Mouse (Mus musculus) layer of hippocampus, postnatal 25 days (tissue): ENCODE data around the gene Fcgr1. TPM values are rescaled to one million over a fixed set of nuclear protein-coding genes. Genes with fewer than 3 reads are reported as not detected.
"Not testable (repeated sequence)": the region's sequence is repeated elsewhere in the genome, so short reads cannot be mapped to it uniquely, and the experiment has no call there.

ENCODE experiments used
- DNase-seq, 2 experiments: peaks; one replicate each; pipeline ENCODE4 v3.0.0; 2022; ENCODE audit warnings: mixed read lengths in 2 of 2, low spot score in 1 of 2; ENCODE audit errors: extremely low spot score in 1 of 2
- total RNA-seq, 2 experiments: library from RNA; stranded (reverse); gene quantifications; 2 replicates each; pipeline ENCODE4 v1.2.3; 2021

Gene Fcgr1
- total RNA-seq = 1 to 10 TPM; 2.9 to 3.3 TPM

- DNase-seq = no peak
Measured at GRCm38 (mm10) chr3:96293787-96294186, at the start of gene Fcgr1. Fcgr1 (minus strand) TSS chr3:96293969.

GRCm38 (mm10) chr3:96342652-96343051 is 48.9 kb upstream of the Fcgr1 start:
- DNase-seq = not testable (repeated sequence)

- not testable (repeated sequence) for DNase-seq
Measured at GRCm38 (mm10) chr3:96342100-96342499, 48.3 kb upstream of the Fcgr1 start.

- no peak for DNase-seq
Measured at GRCm38 (mm10) chr3:96340611-96341312, 47.0 kb upstream of the Fcgr1 start.

GRCm38 (mm10) chr3:96338849-96339480 is 45.2 kb upstream of the Fcgr1 start:
- DNase-seq = no peak

GRCm38 (mm10) chr3:96338043-96338442 is 44.3 kb upstream of the Fcgr1 start:
- DNase-seq = no peak

- DNase-seq = no peak
Measured at GRCm38 (mm10) chr3:96337269-96337668, 43.5 kb upstream of the Fcgr1 start.

GRCm38 (mm10) chr3:96336636-96337035 is 42.9 kb upstream of the Fcgr1 start:
- DNase-seq = no peak

- DNase-seq = no peak
Measured at GRCm38 (mm10) chr3:96335591-96335990, 41.8 kb upstream of the Fcgr1 start.

GRCm38 (mm10) chr3:96335163-96335550 is 41.4 kb upstream of the Fcgr1 start:
- DNase-seq = no peak

GRCm38 (mm10) chr3:96334175-96335162 is 40.7 kb upstream of the Fcgr1 start:
- no peak for DNase-seq

- no peak for DNase-seq
Measured at GRCm38 (mm10) chr3:96333396-96334174, 39.8 kb upstream of the Fcgr1 start.

- no peak for DNase-seq
Measured at GRCm38 (mm10) chr3:96332631-96333395, 39.0 kb upstream of the Fcgr1 start.

- no peak for DNase-seq
Measured at GRCm38 (mm10) chr3:96332000-96332399, 38.2 kb upstream of the Fcgr1 start.

GRCm38 (mm10) chr3:96331438-96331837 is 37.7 kb upstream of the Fcgr1 start:
- DNase-seq = no peak

GRCm38 (mm10) chr3:96330603-96331002 is 36.8 kb upstream of the Fcgr1 start:
- DNase-seq = no peak

GRCm38 (mm10) chr3:96330181-96330580 is 36.4 kb upstream of the Fcgr1 start:
- no peak for DNase-seq

- no peak for DNase-seq
Measured at GRCm38 (mm10) chr3:96328730-96329387, 35.1 kb upstream of the Fcgr1 start.
